Mouse (Mus musculus) embryonic facial prominence, embryonic 15.5 days (tissue): ENCODE data around the gene Selenok. TPM values are rescaled to one million over a fixed set of nuclear protein-coding genes. Genes with fewer than 3 reads are reported as not detected.

Experiments used
- ATAC-seq: fragments of 200-750 bp; cut with Nextera tagmentation; 2 replicates; pipeline ENCODE4 v1.8.0; 2017; ENCODE audit warnings: low read depth, moderate TSS enrichment; ENCODE audit not compliant: insufficient number of reproducible peaks, low FRiP score, low TSS enrichment
- H3K27ac ChIP-seq: fragments of 300-500 bp; sonication (generic); replicated peaks from 2 replicates; pipeline ENCODE4 v1.5.1; 2015; ENCODE audit warnings: mild to moderate bottlenecking, inconsistent platforms
- H3K27me3 ChIP-seq: fragments of 300-500 bp; sonication (generic); 2 replicates; pipeline ENCODE4 v1.6.1; 2015; ENCODE audit warnings: inconsistent platforms
- H3K36me3 ChIP-seq: fragments of 300-500 bp; sonication (generic); 2 replicates; pipeline ENCODE4 v1.6.1; 2015; ENCODE audit warnings: mild to moderate bottlenecking, inconsistent platforms
- H3K4me1 ChIP-seq: fragments of 300-500 bp; sonication (generic); 2 replicates; pipeline ENCODE4 v1.6.1; 2015; ENCODE audit warnings: inconsistent platforms
- H3K4me2 ChIP-seq: fragments of 300-500 bp; sonication (generic); replicated peaks from 2 replicates; pipeline ENCODE4 v1.6.1; 2015; ENCODE audit warnings: mild to moderate bottlenecking, inconsistent platforms
- H3K4me3 ChIP-seq: fragments of 300-500 bp; sonication (generic); replicated peaks from 2 replicates; pipeline ENCODE4 v1.5.1; 2015; ENCODE audit warnings: mild to moderate bottlenecking, inconsistent platforms
- H3K9ac ChIP-seq: fragments of 300-500 bp; sonication (generic); 2 replicates; pipeline ENCODE4 v1.6.1; 2015; ENCODE audit warnings: inconsistent platforms
- H3K9me3 ChIP-seq: fragments of 300-500 bp; sonication (generic); replicated peaks from 2 replicates; pipeline ENCODE4 v1.6.1; 2016; ENCODE audit warnings: inconsistent platforms
- WGBS: fragments of 180-500 bp; shearing (Covaris S2); methylation state at CpG from one replicate; pipeline ENCODE4 v1.1.7; 2015; 5-methylcytosine and 5-hydroxymethylcytosine counted together
- microRNA-seq: library from miRNA; unstranded; fragments of <30 nt; microRNA quantifications from one replicate; pipeline ENCODE4, GENCODE M21; 2016; ENCODE audit warnings: borderline number of aligned reads
- polyA plus RNA-seq: library from polyadenylated mRNA; unstranded; fragments of >200 nt; fragmentation: Nextera tagmentation; extraction: Ambion mirVana; gene quantifications from 2 replicates; pipeline ENCODE4 v1.2.1, GENCODE M21; 2015

Selenok gene
- polyA plus RNA-seq, 1 experiment from 2014 or later = 318 TPM

- H3K9ac ChIP-seq = no peak overlapping the region
- no peak overlapping the region for H3K4me3 ChIP-seq
- 88% methylated on average over 4 of the region's 4 CpGs for WGBS
- no peak overlapping the region for H3K4me2 ChIP-seq
- no peaks in the 10 kb centered on the region for H3K9me3 ChIP-seq
- no peaks in the 10 kb centered on the region for H3K4me1 ChIP-seq
- ATAC-seq = no peak
- no peak overlapping the region for H3K27ac ChIP-seq
- no peaks in the 10 kb centered on the region for H3K27me3 ChIP-seq
- H3K36me3 ChIP-seq = no peaks in the 10 kb centered on the region
Measured at GRCm38 (mm10) chr14:30018463-30018801, 50.3 kb downstream of the Selenok start.

GRCm38 (mm10) chr14:30018846-30019245 lies 50.7 kb downstream of the Selenok start:
- H3K36me3 ChIP-seq = no peaks in the 10 kb centered on the region

GRCm38 (mm10) chr14:30019375-30019774 lies 51.3 kb downstream of the Selenok start:
- no peak for ATAC-seq
- H3K4me2 ChIP-seq = no peak overlapping the region
- H3K36me3 ChIP-seq = no peaks in the 10 kb centered on the region
- no peak overlapping the region for H3K4me3 ChIP-seq
- H3K4me1 ChIP-seq = no peaks in the 10 kb centered on the region
- WGBS = 86% methylated on average over 8 of the region's 8 CpGs
- no peak overlapping the region for H3K27ac ChIP-seq
- H3K27me3 ChIP-seq = no peaks in the 10 kb centered on the region
- no peaks in the 10 kb centered on the region for H3K9me3 ChIP-seq
- H3K9ac ChIP-seq = no peak overlapping the region

More at GRCm38 (mm10) chr14:30018846-30019245, 50.7 kb downstream of the Selenok start:
- Histone ChIP-seq H3K9ac (no peak overlapping the region), H3K27me3 (no peaks in the 10 kb centered on the region), H3K9me3 (no peaks in the 10 kb centered on the region), H3K4me1 (no peaks in the 10 kb centered on the region), H3K4me3 (no peak overlapping the region), H3K27ac (no peak overlapping the region), H3K4me2 (no peak overlapping the region)
- WGBS = 93% methylated on average over 6 of the region's 6 CpGs
- ATAC-seq = no peak

DNA sequence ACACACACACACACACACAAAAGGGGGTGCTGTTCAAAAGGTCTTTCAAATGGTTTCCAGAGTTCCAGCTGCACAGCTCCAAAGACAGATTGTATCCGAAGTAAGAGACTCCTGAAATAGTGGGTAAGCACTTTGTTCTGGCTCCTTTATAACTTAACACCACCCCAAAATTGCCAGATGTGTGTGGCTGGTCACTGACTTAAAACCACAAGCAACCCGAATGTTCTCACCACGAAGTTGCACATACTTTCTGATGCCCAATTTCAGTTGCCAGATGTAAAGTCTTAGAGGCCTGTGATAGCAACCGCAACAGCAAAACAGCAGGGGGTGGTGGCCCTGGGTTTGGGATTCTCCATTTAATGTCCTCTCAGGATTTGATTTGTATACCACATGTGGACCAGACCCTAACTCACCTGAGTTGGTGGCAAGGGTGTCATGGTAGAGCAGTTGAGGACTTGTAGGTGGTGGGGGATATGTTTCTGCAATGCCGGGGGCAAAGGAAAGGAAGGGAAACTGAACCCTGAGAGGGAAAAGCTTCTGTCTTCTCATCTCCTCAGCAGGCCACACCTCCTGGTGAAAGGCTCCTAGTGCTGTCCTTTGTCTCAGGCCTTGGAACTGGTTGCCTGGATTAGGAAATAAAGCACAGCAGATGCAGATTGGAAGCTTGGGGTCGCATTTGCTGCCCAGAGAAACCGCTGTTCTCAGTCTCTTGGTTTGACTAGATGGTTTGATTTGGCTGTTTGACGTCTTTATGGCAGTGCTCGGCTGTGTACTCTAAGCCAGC lies 51.9 kb downstream of the Selenok start:
- no peak for ATAC-seq
- no peaks in the 10 kb centered on the region for H3K4me1 ChIP-seq
- no peak overlapping the region for H3K4me3 ChIP-seq
- 45% methylated on average over 9 of the region's 9 CpGs for WGBS
- H3K27ac ChIP-seq = no peak overlapping the region
- H3K4me2 ChIP-seq = no peak overlapping the region
- no peaks in the 10 kb centered on the region for H3K9me3 ChIP-seq
- no peak overlapping the region for H3K9ac ChIP-seq
- no peaks in the 10 kb centered on the region for H3K27me3 ChIP-seq
- H3K36me3 ChIP-seq = no peaks in the 10 kb centered on the region

GRCm38 (mm10) chr14:30022471-30022870 lies 54.4 kb downstream of the Selenok start:
- WGBS = 86% methylated on average over 6 of the region's 6 CpGs
- no peak for ATAC-seq
- H3K4me1 ChIP-seq = no peaks in the 10 kb centered on the region
- H3K27ac ChIP-seq = no peak overlapping the region
- no peaks in the 10 kb centered on the region for H3K27me3 ChIP-seq
- H3K36me3 ChIP-seq = no peaks in the 10 kb centered on the region
- no peak overlapping the region for H3K9ac ChIP-seq
- no peak overlapping the region for H3K4me2 ChIP-seq
- H3K4me3 ChIP-seq = no peak overlapping the region
- no peaks in the 10 kb centered on the region for H3K9me3 ChIP-seq

DNA sequence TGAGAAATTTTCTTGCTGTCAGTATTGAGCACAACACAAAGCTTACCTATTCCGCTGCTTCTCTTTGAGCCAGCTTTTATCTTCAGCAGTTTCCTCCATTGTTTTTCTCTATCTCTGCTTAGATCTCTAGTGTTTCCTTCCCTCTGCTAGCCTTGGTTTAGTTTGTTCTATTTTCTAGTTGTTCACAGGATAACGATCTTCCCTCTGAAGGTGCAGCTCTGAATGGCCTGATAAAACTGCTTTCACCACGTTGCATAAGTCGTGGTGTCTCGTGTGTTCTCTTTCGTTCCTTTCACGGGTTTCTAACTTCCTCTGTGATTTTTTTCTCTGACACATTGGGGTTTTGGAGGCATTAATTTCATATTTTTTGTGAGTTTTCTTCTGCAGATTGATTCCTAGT lies 56.3 kb downstream of the Selenok start:
- no peaks in the 10 kb centered on the region for H3K27me3 ChIP-seq
- no peaks in the 10 kb centered on the region for H3K9me3 ChIP-seq
- no peaks in the 10 kb centered on the region for H3K36me3 ChIP-seq
- ATAC-seq = no peak
- no peaks in the 10 kb centered on the region for H3K4me1 ChIP-seq
- H3K4me2 ChIP-seq = no peak overlapping the region
- no peak overlapping the region for H3K9ac ChIP-seq
- WGBS = 57% methylated on average over 7 of the region's 7 CpGs
- no peak overlapping the region for H3K4me3 ChIP-seq
- H3K27ac ChIP-seq = no peak overlapping the region

Small RNA genes within 50 kb of the gene (microRNA-seq; reads per million reads assigned to microRNA genes)
- not detected for gene Mir6947

Other genes starting within 250 kb of the Selenok start
- gene Cacna2d3, start 246.4 kb upstream of the Selenok start, polyA plus RNA-seq = 37.5 and 41.0 TPM in 2 replicates
- 62.2 and 67.7 TPM in 2 replicates for gene Actr8, start 10.0 kb downstream of the Selenok start, polyA plus RNA-seq
- gene Il17rb, start 40.6 kb downstream of the Selenok start, polyA plus RNA-seq = 2.2 TPM in 2 replicates
- gene Chdh, start 40.7 kb downstream of the Selenok start, polyA plus RNA-seq = 1.6 and 1.7 TPM in 2 replicates